Mouse (Mus musculus) embryonic facial prominence, embryonic 15.5 days (tissue): Measurements from ENCODE around the gene Hdac4. TPM values are rescaled to one million over a fixed set of nuclear protein-coding genes. Genes with fewer than 3 reads are reported as not detected.

Source experiments
- ATAC-seq: fragments of 200-750 bp; cut with Nextera tagmentation; 2 replicates; pipeline ENCODE4 v1.8.0; 2017; ENCODE audit warnings: low read depth, moderate TSS enrichment; ENCODE audit not compliant: insufficient number of reproducible peaks, low FRiP score, low TSS enrichment
- H3K27ac ChIP-seq: fragments of 300-500 bp; sonication (generic); replicated peaks from 2 replicates; pipeline ENCODE4 v1.5.1; 2015; ENCODE audit warnings: mild to moderate bottlenecking, inconsistent platforms
- H3K27me3 ChIP-seq: fragments of 300-500 bp; sonication (generic); 2 replicates; pipeline ENCODE4 v1.6.1; 2015; ENCODE audit warnings: inconsistent platforms
- H3K36me3 ChIP-seq: fragments of 300-500 bp; sonication (generic); 2 replicates; pipeline ENCODE4 v1.6.1; 2015; ENCODE audit warnings: mild to moderate bottlenecking, inconsistent platforms
- H3K4me1 ChIP-seq: fragments of 300-500 bp; sonication (generic); 2 replicates; pipeline ENCODE4 v1.6.1; 2015; ENCODE audit warnings: inconsistent platforms
- H3K4me2 ChIP-seq: fragments of 300-500 bp; sonication (generic); replicated peaks from 2 replicates; pipeline ENCODE4 v1.6.1; 2015; ENCODE audit warnings: mild to moderate bottlenecking, inconsistent platforms
- H3K4me3 ChIP-seq: fragments of 300-500 bp; sonication (generic); replicated peaks from 2 replicates; pipeline ENCODE4 v1.5.1; 2015; ENCODE audit warnings: mild to moderate bottlenecking, inconsistent platforms
- H3K9ac ChIP-seq: fragments of 300-500 bp; sonication (generic); 2 replicates; pipeline ENCODE4 v1.6.1; 2015; ENCODE audit warnings: inconsistent platforms
- H3K9me3 ChIP-seq: fragments of 300-500 bp; sonication (generic); replicated peaks from 2 replicates; pipeline ENCODE4 v1.6.1; 2016; ENCODE audit warnings: inconsistent platforms
- WGBS: fragments of 180-500 bp; shearing (Covaris S2); methylation state at CpG from one replicate; pipeline ENCODE4 v1.1.7; 2015; 5-methylcytosine and 5-hydroxymethylcytosine counted together
- polyA plus RNA-seq: library from polyadenylated mRNA; unstranded; fragments of >200 nt; fragmentation: Nextera tagmentation; extraction: Ambion mirVana; gene quantifications from 2 replicates; pipeline ENCODE4 v1.2.1, GENCODE M21; 2015

The Hdac4 gene
- polyA plus RNA-seq, 1 experiment from 2014 or later, result 27.5 TPM

GRCm38 (mm10) chr1:92177599-92177998, 17.9 kb downstream of the Hdac4 start:
- no peaks in the 10 kb centered on the region for H3K27me3 ChIP-seq
- no peak for ATAC-seq
- H3K4me1 ChIP-seq, result peaks cover 41% of the 10 kb centered on the region
- H3K9ac ChIP-seq, result no peak overlapping the region
- H3K36me3 ChIP-seq, result no peaks in the 10 kb centered on the region
- H3K4me3 ChIP-seq, result no peak overlapping the region
- no peaks in the 10 kb centered on the region for H3K9me3 ChIP-seq
- H3K27ac ChIP-seq, result no peak overlapping the region
- WGBS, result 29% methylated on average over 5 of the region's 5 CpGs
- no peak overlapping the region for H3K4me2 ChIP-seq

GRCm38 (mm10) chr1:92177196-92177595, 18.3 kb downstream of the Hdac4 start:
- Histone ChIP-seq H3K9ac (no peak overlapping the region), H3K36me3 (no peaks in the 10 kb centered on the region), H3K4me1 (peaks cover 41% of the 10 kb centered on the region), H3K4me3 (no peak overlapping the region), H3K27ac (no peak overlapping the region), H3K27me3 (no peaks in the 10 kb centered on the region), H3K9me3 (no peaks in the 10 kb centered on the region), H3K4me2 (no peak overlapping the region)
- WGBS, result 74% methylated on average over 3 of the region's 3 CpGs
- ATAC-seq, result no peak

- H3K9ac ChIP-seq, result no peak overlapping the region
- no peak overlapping the region for H3K4me3 ChIP-seq
- 73% methylated on average over 6 of the region's 6 CpGs for WGBS
- no peaks in the 10 kb centered on the region for H3K27me3 ChIP-seq
- H3K36me3 ChIP-seq, result no peaks in the 10 kb centered on the region
- no peak overlapping the region for H3K4me2 ChIP-seq
- peaks cover 36% of the 10 kb centered on the region for H3K4me1 ChIP-seq
- no peak for ATAC-seq
- no peak overlapping the region for H3K27ac ChIP-seq
- H3K9me3 ChIP-seq, result no peaks in the 10 kb centered on the region
Observed at GRCm38 (mm10) chr1:92175266-92175665, 20.2 kb downstream of the Hdac4 start.

- no peak overlapping the region for H3K9ac ChIP-seq
- H3K4me1 ChIP-seq, result peaks cover 36% of the 10 kb centered on the region
- ATAC-seq, result no peak
- H3K9me3 ChIP-seq, result no peaks in the 10 kb centered on the region
- H3K36me3 ChIP-seq, result no peaks in the 10 kb centered on the region
- no peak overlapping the region for H3K4me2 ChIP-seq
- no peak overlapping the region for H3K27ac ChIP-seq
- 69% methylated on average over 5 of the region's 5 CpGs for WGBS
- H3K27me3 ChIP-seq, result no peaks in the 10 kb centered on the region
- no peak overlapping the region for H3K4me3 ChIP-seq
Observed at GRCm38 (mm10) chr1:92174898-92175255, 20.6 kb downstream of the Hdac4 start.

GRCm38 (mm10) chr1:92174251-92174897, 21.1 kb downstream of the Hdac4 start:
- Histone ChIP-seq H3K9me3 (no peaks in the 10 kb centered on the region), H3K4me1 (peaks cover 41% of the 10 kb centered on the region), H3K9ac (no peak overlapping the region), H3K36me3 (no peaks in the 10 kb centered on the region), H3K4me2 (no peak overlapping the region), H3K27ac (no peak overlapping the region), H3K4me3 (no peak overlapping the region), H3K27me3 (no peaks in the 10 kb centered on the region)
- ATAC-seq, result no peak
- WGBS, result 47% methylated on average over 3 of the region's 3 CpGs

GRCm38 (mm10) chr1:92170616-92171235, 24.8 kb downstream of the Hdac4 start:
- 82% methylated on average over 5 of the region's 5 CpGs for WGBS
- H3K4me3 ChIP-seq, result no peak overlapping the region
- H3K9ac ChIP-seq, result no peak overlapping the region
- no peaks in the 10 kb centered on the region for H3K36me3 ChIP-seq
- peaks cover 41% of the 10 kb centered on the region for H3K4me1 ChIP-seq
- ATAC-seq, result no peak
- no peaks in the 10 kb centered on the region for H3K27me3 ChIP-seq
- H3K4me2 ChIP-seq, result no peak overlapping the region
- H3K9me3 ChIP-seq, result no peaks in the 10 kb centered on the region
- no peak overlapping the region for H3K27ac ChIP-seq

GRCm38 (mm10) chr1:92169776-92170055, 25.8 kb downstream of the Hdac4 start:
- no peaks in the 10 kb centered on the region for H3K9me3 ChIP-seq
- no peak overlapping the region for H3K4me2 ChIP-seq
- peaks cover 35% of the 10 kb centered on the region for H3K4me1 ChIP-seq
- H3K4me3 ChIP-seq, result no peak overlapping the region
- no peak for ATAC-seq
- H3K27ac ChIP-seq, result no peak overlapping the region
- no peak overlapping the region for H3K9ac ChIP-seq
- H3K36me3 ChIP-seq, result no peaks in the 10 kb centered on the region
- H3K27me3 ChIP-seq, result no peaks in the 10 kb centered on the region

GRCm38 (mm10) chr1:92168900-92169775, 26.4 kb downstream of the Hdac4 start:
- no peak overlapping the region for H3K27ac ChIP-seq
- peaks cover 32% of the 10 kb centered on the region for H3K4me1 ChIP-seq
- H3K27me3 ChIP-seq, result no peaks in the 10 kb centered on the region
- 81% methylated on average over 4 of the region's 4 CpGs for WGBS
- no peak overlapping the region for H3K4me3 ChIP-seq
- H3K9me3 ChIP-seq, result no peaks in the 10 kb centered on the region
- no peak for ATAC-seq
- no peaks in the 10 kb centered on the region for H3K36me3 ChIP-seq
- H3K9ac ChIP-seq, result no peak overlapping the region
- no peak overlapping the region for H3K4me2 ChIP-seq

- Histone ChIP-seq H3K9ac (no peak overlapping the region), H3K4me3 (no peak overlapping the region), H3K27ac (no peak overlapping the region), H3K4me1 (peaks cover 20% of the 10 kb centered on the region), H3K36me3 (no peaks in the 10 kb centered on the region), H3K27me3 (no peaks in the 10 kb centered on the region), H3K9me3 (no peaks in the 10 kb centered on the region), H3K4me2 (no peak overlapping the region)
- ATAC-seq, result no peak
- 94% methylated on average over 1 of the region's 1 CpGs for WGBS
Observed at GRCm38 (mm10) chr1:92163932-92164331, 31.6 kb downstream of the Hdac4 start.

GRCm38 (mm10) chr1:92159804-92160203, 35.7 kb downstream of the Hdac4 start:
- H3K4me1 ChIP-seq, result no peaks in the 10 kb centered on the region; the same call in 1 of the 2 replicates
- 86% methylated on average over 4 of the region's 4 CpGs for WGBS

GRCm38 (mm10) chr1:92150201-92150600, 45.3 kb downstream of the Hdac4 start:
- Histone ChIP-seq H3K27me3 (no peaks in the 10 kb centered on the region), H3K4me3 (no peak overlapping the region), H3K4me2 (no peak overlapping the region), H3K9me3 (no peaks in the 10 kb centered on the region), H3K36me3 (peaks cover 10% of the 10 kb centered on the region; the same call in 1 of the 2 replicates), H3K9ac (no peak overlapping the region), H3K27ac (no peak overlapping the region), H3K4me1 (peaks cover 2% of the 10 kb centered on the region)
- 24% methylated on average over 1 of the region's 1 CpGs for WGBS
- no peak for ATAC-seq

More at GRCm38 (mm10) chr1:92159804-92160203, 35.7 kb downstream of the Hdac4 start:
- H3K4me3 ChIP-seq, result no peak overlapping the region
- no peak overlapping the region for H3K9ac ChIP-seq
- H3K27me3 ChIP-seq, result no peaks in the 10 kb centered on the region
- no peaks in the 10 kb centered on the region for H3K9me3 ChIP-seq
- no peak overlapping the region for H3K4me2 ChIP-seq
- H3K36me3 ChIP-seq, result no peaks in the 10 kb centered on the region
- ATAC-seq, result no peak
- no peak overlapping the region for H3K27ac ChIP-seq
